Mouse (Mus musculus): ENCODE data around the gene Riox2.

GRCm38 (mm10) chr16:59531243-59531642 is 59.7 kb downstream of the Riox2 start:
- TF ChIP-seq CTCF (IDR thresholded peaks at IDR 0.05; ENCODE audit: borderline replicate concordance, insufficient read depth, low read depth, low read length) (no peak), POLR2A (IDR thresholded peaks at IDR 0.05; ENCODE audit: borderline replicate concordance, insufficient read depth, low read length) (no peak)

All from cerebellum, adult 2 months (tissue).